Comparison of ENCODE assay signal across 13 mouse cellular contexts in genomic region chrX:101983638-101984037, GRCm38 (mm10).
DNase-seq lines count a peak whose midpoint lies in the region; ATAC-seq lines count a peak whose summit lies in the region.
"Had no signal": no experiment of that assay in that cellular context is flagged by ENCODE, and none has a peak within 500 bp of the region (broad histone marks: within the 10 kb centered on the region; RNA-seq: fewer than 3 reads in every experiment).

No protein-coding gene starts in this region.

- H3K4me2 ChIP-seq in kidney, embryonic 15.5 days: no peak overlapping the region
- no peak overlapping the region for H3K4me2 ChIP-seq in embryonic facial prominence, embryonic 15.5 days (replicated peaks)
- no peak overlapping the region for H3K4me2 ChIP-seq in heart, embryonic 14.5 days (ENCODE audit: low read length)
- H3K4me2 ChIP-seq: limb, embryonic 13.5 days had no signal

- H3K4me1 ChIP-seq in kidney, embryonic 15.5 days: 0 out of 2 replicates have a peak, but pooled peaks cover 4% of the 10 kb centered on the region
- no peaks in the 10 kb centered on the region for H3K4me1 ChIP-seq in embryonic facial prominence, embryonic 15.5 days
- H3K4me1 ChIP-seq in heart, embryonic 14.5 days (ENCODE audit: control insufficient read depth in 2 of 2, insufficient read depth in 2 of 2, low read length in 2 of 2): peaks cover 18 to 20% of the 10 kb centered on the region in 2 experiments

- 33% methylated on average over 6 of the region's 6 CpGs for WGBS in kidney, embryonic 15.5 days
- WGBS in embryonic facial prominence, embryonic 15.5 days: 70% methylated on average over 6 of the region's 6 CpGs
- WGBS in heart, embryonic 14.5 days: 27% methylated on average over 6 of the region's 6 CpGs

- peak; percentile 25; the same call in 1 of the 2 replicates for ATAC-seq in kidney, embryonic 15.5 days (replicated peaks; ENCODE audit: low FRiP score)
- 0 out of 2 replicates have a peak, but pooled peaks have one; percentile 34 for ATAC-seq in embryonic facial prominence, embryonic 15.5 days (ENCODE audit: insufficient number of reproducible peaks, low FRiP score, low TSS enrichment, low read depth)
- peak; percentile 78 for ATAC-seq in heart, embryonic 14.5 days (ENCODE audit: insufficient number of reproducible peaks, insufficient read depth, low FRiP score, low read depth)

- H3K9ac ChIP-seq in kidney, embryonic 15.5 days: no peak overlapping the region
- H3K9ac ChIP-seq in embryonic facial prominence, embryonic 15.5 days: no peak overlapping the region
- no peak overlapping the region for H3K9ac ChIP-seq in heart, embryonic 14.5 days (ENCODE audit: low read length)
- H3K9ac ChIP-seq: limb, embryonic 13.5 days had no signal

- H3K36me3 ChIP-seq in kidney, embryonic 15.5 days: no peaks in the 10 kb centered on the region
- no peaks in the 10 kb centered on the region for H3K36me3 ChIP-seq in embryonic facial prominence, embryonic 15.5 days
- no peaks in the 10 kb centered on the region for H3K36me3 ChIP-seq in heart, embryonic 14.5 days (ENCODE audit: control insufficient read depth, insufficient read depth, low read length)
- H3K36me3 ChIP-seq: forebrain, embryonic 10.5 days; G1E; limb, embryonic 13.5 days had no signal

- H3K4me3 ChIP-seq in kidney, embryonic 15.5 days (replicated peaks): no peak overlapping the region
- no peak overlapping the region for H3K4me3 ChIP-seq in embryonic facial prominence, embryonic 15.5 days (replicated peaks)
- H3K4me3 ChIP-seq in heart, embryonic 14.5 days (ENCODE audit: control insufficient read depth in 1 of 2, insufficient read depth in 1 of 2, low read depth in 1 of 2, low read length in 2 of 2): no peak overlapping the region
- H3K4me3 ChIP-seq: forebrain, embryonic 10.5 days; limb, embryonic 13.5 days had no signal

- no peaks in the 10 kb centered on the region for H3K9me3 ChIP-seq in kidney, embryonic 15.5 days (replicated peaks)
- no peaks in the 10 kb centered on the region for H3K9me3 ChIP-seq in embryonic facial prominence, embryonic 15.5 days (replicated peaks)
- no peaks in the 10 kb centered on the region for H3K9me3 ChIP-seq in heart, embryonic 14.5 days (ENCODE audit: control insufficient read depth, low read length)
- H3K9me3 ChIP-seq: forebrain, embryonic 10.5 days; G1E; limb, embryonic 13.5 days had no signal

- H3K27me3 ChIP-seq in kidney, embryonic 15.5 days: peaks cover 39% of the 10 kb centered on the region
- H3K27me3 ChIP-seq in embryonic facial prominence, embryonic 15.5 days: peaks cover 7% of the 10 kb centered on the region; the same call in 1 of the 2 replicates
- peaks cover 2% of the 10 kb centered on the region; the same call in 1 of the 2 replicates for H3K27me3 ChIP-seq in heart, embryonic 14.5 days (ENCODE audit: control insufficient read depth, insufficient read depth, low read length)

- no peak overlapping the region for H3K27ac ChIP-seq in kidney, embryonic 15.5 days
- H3K27ac ChIP-seq in embryonic facial prominence, embryonic 15.5 days (replicated peaks): no peak overlapping the region
- H3K27ac ChIP-seq in heart, embryonic 14.5 days (replicated peaks in 1 of 2; ENCODE audit: control insufficient read depth in 1 of 2, insufficient read depth in 1 of 2, low read depth in 2 of 2, low read length in 2 of 2): peak overlapping the region; percentile 62 to 69
- H3K27ac ChIP-seq: forebrain, embryonic 10.5 days had no signal

- no peak for DNase-seq in kidney, adult 18-20 months
- DNase-seq in lung, postnatal 10 days: peak; percentile 27
- no peak for DNase-seq in layer of hippocampus, adult 8-10 months (ENCODE audit: low spot score in 2 of 2)
- DNase-seq in right cerebral cortex, adult 18-20 months: no peak
- DNase-seq: adrenal gland, adult 8-10 months; cerebellum, postnatal 14 days; midbrain, embryonic 14.5 days had no signal

Comparison
In these comparisons a context has a peak if more than half of its experiments do, and no peak if none do; other contexts are left out.
1. ATAC-seq: peak in every context shown above with its lines; median percentile 78 in heart, embryonic 14.5 days; 34 in embryonic facial prominence, embryonic 15.5 days; 25 in kidney, embryonic 15.5 days.
2. H3K27ac ChIP-seq: peak in heart, embryonic 14.5 days (2 of 2); none in kidney, embryonic 15.5 days (single experiment) and embryonic facial prominence, embryonic 15.5 days (single experiment).